Mouse (Mus musculus) bone marrow, adult 2 months (tissue): ENCODE measurements around the gene Naa20.

Experiments used
- CTCF ChIP-seq: fragments of 200-500 bp; IDR thresholded peaks from 2 replicates; pipeline ENCODE4 v1.5.1; 2011; ENCODE audit warnings: low read length, control low read depth; ENCODE audit not compliant: control insufficient read depth, insufficient read depth
- POLR2A ChIP-seq: fragments of 200-500 bp; IDR thresholded peaks from 2 replicates; pipeline ENCODE4 v1.6.1; 2011; ENCODE audit warnings: low read depth, mild to moderate bottlenecking, control low read depth, low read length, borderline replicate concordance; ENCODE audit not compliant: control insufficient read depth

DNA sequence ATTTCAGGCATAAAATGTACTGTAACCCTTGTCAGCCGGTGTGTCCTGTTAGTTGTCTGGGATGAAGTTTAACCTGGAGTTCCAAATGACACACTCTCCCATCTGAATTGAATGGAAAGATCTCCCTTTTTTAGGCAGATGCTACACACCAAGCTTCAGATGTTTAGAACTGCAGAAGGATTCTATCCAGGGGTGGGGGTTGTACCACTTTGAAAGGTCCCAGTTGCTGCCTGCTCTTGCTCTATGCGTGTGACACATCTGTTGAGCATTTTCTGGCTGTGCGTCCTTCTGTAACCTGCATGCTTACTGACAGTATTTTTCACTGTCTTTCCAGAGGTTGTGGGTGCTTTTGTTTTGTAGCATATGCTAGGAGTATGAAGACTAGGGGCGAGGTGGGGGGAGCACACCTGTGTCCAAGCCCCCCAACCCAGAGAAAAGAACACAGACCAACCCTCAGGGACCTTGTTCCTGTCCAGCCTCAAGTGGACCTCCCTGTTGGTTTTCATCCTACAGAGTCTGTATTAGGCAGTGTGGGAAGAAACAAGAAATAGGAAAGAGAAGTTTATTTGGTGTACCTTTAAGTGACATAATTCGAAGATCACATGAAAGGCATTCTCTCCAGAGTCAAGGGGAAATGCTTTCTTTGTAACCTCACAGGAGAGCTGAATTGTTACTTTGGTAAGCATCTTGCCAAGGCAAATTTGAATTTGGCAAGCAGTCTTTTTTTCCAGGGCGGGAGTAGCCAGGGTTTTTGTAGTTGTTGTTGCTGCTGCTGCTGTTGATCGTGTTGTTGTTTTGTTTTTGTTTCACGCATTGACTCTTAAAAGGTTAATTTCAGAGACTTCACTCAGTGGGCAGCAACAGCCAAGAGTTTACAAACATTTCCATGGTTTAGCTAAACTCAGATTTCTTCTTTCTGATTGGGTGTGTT lies 40.4 kb upstream of the Naa20 start:
- TF ChIP-seq CTCF: no peak
- no peak for TF ChIP-seq POLR2A
